Mouse (Mus musculus): ENCODE data around the gene Akap13.

Akap13 gene

DNA sequence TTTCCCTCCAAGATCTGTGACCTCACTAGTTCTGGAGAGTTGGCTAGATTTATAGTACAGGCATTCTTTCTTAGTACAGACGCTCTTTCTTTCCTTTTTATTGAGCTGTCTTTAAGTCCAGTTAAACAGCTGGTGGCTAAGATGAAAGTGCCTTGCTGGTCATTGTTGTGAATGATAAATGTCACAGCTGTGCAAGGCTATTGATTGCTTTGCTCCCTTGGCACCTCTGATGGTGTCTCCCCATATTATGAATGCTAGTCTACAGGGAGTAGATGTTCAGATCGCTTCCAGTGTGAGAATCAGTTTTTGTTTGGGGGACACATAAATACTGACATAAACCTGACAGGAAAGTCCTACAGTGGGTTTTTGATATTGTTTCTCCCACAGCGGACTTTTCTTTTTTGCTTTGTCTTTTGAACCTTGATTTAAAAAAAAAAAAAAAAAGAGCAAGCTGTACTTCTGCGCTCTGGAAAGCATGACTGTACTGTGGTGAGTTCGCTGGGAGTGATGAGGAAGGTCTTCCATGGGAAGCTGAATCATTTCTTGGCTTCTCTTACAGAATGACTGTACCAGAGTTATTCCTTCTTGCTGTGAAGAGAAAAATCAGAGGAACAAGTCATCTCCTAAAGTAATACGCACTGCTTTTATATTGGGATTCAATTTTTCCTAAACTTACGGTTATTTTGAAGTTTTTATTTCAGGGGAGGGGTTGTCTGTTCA lies 178.6 kb downstream of the Akap13 start:
- no peak for DNase-seq (ENCODE audit: low read depth, low spot score)

DNA sequence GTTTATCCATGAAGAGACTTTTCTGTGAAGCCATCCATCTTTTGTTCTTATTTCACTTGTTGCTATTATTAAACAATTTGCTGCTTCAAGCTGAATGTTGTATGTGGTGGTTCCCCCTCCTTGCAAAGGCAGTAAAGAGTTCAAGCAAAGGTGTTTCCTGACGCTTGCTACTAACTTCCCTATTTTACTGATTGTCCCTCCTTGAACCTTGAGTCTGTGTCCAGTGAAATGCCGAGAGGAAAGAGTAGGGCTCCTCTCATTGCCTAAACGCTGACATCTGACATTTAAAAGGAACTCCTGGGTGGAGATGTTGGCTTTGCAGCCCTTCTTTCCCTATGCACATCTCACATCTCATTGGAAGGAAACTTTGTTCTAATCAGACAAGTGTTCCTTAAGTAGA lies 183.4 kb downstream of the Akap13 start:
- DNase-seq (ENCODE audit: low read depth, low spot score) = no peak

DNA sequence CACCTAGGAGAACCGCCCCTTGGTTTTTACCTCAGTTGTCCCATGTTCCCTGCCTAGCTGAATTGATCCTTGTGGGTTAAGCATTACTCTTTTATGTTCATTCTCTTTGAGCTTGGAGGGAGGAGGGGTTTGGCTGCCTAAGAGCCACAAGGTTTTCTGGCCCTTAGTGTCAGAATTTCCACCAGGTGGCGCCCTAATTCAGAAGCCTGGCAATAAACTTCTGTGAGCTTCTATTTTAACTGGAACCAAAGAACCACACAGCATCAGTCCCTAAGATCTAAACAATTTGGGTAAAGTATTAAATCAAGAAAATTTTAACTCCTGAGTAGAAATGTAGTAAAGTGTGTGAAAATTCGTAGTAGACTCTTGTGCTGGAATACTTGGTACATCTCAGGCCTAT lies 184.2 kb downstream of the Akap13 start:
- no peak for DNase-seq (ENCODE audit: low read depth, low spot score)

DNA sequence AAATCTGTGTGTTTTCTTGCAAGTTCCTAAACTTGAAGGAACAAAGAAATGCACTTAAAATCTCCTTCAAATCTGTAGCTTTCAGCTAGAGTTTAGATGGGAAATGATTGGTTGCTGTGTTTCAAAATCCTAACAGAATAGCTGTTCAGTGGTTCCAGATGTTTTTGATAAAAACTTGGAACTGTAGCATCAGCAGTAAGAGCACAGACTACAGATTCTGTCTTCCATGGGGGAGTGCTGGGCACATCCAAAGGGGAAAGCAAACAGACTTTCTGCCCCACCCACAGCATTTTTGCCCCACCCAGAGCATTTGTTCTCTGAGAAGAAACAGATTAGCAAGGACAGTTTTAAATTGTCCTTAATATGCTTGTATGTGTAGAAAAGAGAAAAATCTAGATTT lies 184.7 kb downstream of the Akap13 start:
- DNase-seq (ENCODE audit: low read depth, low spot score) = no peak

- no peak for DNase-seq (ENCODE audit: low read depth, low spot score)
Observed at GRCm38 (mm10) chr7:75640671-75641070, 185.3 kb downstream of the Akap13 start.

GRCm38 (mm10) chr7:75641415-75642177 lies 186.3 kb downstream of the Akap13 start:
- DNase-seq (ENCODE audit: low read depth, low spot score) = no peak

- no peak for DNase-seq (ENCODE audit: low read depth, low spot score)
Observed at GRCm38 (mm10) chr7:75642178-75642777, 186.9 kb downstream of the Akap13 start.

GRCm38 (mm10) chr7:75642846-75643563 lies 187.7 kb downstream of the Akap13 start:
- no peak for DNase-seq (ENCODE audit: low read depth, low spot score)

DNA sequence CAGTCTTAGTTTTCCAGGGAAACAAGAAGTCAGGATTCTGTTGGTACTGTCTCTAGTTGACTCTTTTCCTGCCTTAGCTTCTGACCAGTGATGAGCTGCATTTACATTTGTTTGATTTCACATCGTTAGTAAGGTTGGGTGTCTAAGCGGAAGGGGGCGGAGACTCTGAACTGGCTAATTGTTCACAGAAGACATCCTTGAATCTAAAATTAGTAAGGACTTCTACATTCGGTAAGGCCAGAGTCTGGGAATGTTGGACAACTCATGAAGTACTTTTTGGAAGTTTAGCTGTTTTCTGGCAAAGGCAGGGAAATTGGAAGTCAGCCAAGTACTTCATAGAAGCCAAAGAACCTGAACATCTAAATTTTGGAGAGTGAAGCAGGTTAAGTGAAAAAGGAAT lies 188.7 kb downstream of the Akap13 start:
- DNase-seq (ENCODE audit: low read depth, low spot score) = no peak

DNA sequence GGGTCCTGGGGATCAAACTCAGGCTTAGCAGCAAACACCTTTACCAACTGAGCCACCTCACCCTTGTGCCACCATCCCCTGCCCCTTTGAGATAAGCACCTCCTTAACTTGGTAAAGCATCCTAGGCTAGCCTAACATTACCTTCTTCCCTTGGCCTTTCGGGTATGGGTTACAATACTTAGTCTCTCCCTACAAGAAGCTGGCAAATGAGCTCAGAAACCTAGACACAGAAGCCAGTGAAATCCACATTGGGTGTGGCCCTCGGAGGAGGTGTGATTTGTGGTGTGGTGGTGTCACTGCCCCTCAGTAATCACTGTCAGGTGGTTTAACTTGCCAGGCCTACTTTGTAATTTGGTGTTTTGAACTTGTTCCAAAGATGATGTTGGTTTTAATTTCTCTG lies 189.3 kb downstream of the Akap13 start:
- no peak for DNase-seq (ENCODE audit: low read depth, low spot score)

DNA sequence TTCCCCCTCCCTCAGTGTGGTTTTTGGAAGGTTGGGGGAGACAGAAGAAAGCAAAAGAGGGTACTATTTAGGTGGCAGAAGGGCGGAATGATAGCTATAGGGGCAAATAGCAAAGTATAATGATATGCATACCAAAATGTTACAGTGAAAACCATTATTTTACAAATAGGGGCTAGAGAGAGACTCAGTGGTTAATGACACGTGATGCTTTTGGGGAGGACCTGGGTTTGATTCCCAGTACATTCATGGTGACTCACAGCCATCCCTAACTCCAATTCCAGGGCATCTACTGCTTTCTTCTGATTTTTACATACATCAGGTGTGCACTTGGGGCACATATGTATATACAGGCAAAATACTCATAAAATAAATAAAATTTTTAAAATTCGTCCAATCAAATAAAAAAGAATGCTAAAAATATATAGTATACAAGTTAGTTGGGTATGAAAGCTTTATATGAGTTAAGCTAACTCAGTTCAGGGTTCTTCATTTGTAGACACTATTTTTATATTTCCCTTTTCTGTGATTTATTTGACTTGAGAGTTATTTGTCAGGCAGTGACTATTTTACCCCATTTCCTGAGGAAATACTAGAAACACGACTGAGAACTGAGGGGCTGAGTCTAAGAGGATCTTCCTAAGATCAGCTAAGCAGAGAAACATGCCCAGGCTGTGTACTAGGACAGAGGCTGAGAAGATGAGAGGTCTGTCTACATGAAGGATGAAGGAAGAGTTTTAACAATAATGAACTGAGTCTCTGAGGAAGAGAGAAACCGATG lies 190.0 kb downstream of the Akap13 start:
- no peak for DNase-seq (ENCODE audit: low read depth, low spot score)

DNA sequence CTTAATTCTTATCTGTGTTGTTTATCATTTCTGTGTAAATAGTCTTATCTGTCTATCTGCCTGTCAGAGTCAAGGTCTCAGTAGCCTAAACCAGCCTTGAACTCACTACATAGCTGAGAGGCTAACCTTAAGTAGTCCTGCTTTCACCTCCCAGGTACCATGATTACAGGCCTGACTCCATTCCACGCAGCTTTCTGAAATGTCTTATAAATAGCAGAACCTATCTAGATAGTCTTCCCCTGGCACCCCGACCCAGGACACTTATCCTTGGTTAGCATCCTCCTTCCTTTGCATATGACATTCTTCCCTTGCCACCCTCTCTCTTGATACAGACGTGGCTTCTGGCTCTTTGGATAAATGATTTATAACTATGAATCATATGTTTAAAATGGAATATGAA lies 192.7 kb downstream of the Akap13 start:
- no peak for DNase-seq (ENCODE audit: low read depth, low spot score)

DNA sequence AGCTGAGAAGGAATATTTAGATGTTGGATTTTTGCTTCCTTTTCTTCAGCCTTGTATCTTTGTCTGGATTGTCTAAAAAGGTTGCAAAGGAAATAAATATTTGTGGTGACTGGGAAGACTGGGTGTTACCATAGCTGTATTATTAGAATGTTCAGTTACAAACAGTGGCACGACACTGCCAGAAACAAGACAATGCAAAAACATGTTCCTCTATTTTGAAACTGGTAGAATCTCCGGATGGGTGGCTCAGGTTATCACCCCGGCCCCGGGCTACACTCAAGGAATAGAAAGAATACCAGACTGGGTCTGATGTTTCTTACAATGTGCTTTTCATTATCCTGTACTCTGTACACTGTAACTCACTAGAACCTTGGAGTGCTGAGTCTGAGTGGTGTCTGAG lies 193.6 kb downstream of the Akap13 start:
- DNase-seq (ENCODE audit: low read depth, low spot score) = no peak

- DNase-seq (ENCODE audit: low read depth, low spot score) = no peak
Observed at GRCm38 (mm10) chr7:75649966-75650365, 194.6 kb downstream of the Akap13 start.

DNA sequence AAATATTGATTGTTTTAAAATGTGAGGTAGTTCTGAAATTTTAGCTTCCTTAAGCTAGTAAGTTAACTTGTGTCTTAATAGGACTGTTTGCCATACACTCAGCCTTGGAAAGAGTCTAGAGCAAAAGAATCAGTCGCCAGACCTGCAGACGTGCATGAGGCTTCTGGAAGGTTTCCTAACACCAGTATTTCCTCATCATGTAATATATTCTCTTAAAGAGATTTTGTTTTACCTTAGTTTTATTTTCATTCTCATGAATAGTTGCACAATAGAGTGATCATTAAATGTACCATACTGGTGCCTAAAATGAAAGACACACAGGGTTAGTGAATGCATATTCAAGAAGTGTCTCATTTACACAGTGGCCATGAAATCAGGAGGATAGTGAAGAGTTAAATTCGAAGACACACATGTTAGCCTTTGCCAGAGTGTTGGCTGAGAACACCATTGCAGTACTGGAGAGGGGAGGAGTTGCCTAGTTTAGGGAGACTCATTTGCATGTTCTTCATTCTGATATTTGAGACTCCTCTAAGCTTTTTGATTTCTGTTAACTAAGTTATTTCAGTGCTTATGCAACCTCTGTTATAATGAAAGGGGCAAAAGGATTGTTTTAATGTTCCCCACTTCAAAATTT lies 198.5 kb downstream of the Akap13 start:
- DNase-seq (ENCODE audit: low read depth, low spot score) = no peak

- DNase-seq (ENCODE audit: low read depth, low spot score) = no peak
Observed at GRCm38 (mm10) chr7:75655180-75656074, 200.1 kb downstream of the Akap13 start.

DNA sequence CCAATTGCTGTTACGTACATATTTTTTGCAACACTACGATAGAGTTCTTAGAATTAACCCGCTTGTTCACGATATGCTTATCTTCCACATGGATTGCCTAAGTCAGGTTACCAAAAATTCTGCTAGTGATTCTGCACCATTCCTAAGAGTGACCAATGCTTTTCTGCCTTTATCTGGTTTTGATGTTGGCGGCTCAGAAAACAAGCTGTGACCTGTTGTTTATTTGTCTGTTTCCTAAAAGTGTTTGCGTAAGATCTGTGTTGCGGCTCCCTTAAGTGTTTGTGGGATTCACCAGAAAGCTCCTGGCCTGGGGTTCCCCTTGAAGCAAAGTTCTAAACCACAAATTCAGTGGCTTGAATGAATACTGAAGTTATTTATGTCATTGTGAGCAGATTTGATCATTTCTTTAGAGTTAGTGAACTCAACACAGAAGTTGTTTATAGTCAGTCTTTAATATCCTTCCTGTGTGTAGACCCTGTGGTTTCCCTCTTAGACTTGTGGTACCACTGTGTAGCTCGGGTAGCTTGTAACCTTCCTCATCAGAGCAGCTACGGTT lies 201.0 kb downstream of the Akap13 start:
- DNase-seq (ENCODE audit: low read depth, low spot score) = no peak

- DNase-seq (ENCODE audit: low read depth, low spot score) = no peak
Observed at GRCm38 (mm10) chr7:75656896-75657295, 201.6 kb downstream of the Akap13 start.

DNA sequence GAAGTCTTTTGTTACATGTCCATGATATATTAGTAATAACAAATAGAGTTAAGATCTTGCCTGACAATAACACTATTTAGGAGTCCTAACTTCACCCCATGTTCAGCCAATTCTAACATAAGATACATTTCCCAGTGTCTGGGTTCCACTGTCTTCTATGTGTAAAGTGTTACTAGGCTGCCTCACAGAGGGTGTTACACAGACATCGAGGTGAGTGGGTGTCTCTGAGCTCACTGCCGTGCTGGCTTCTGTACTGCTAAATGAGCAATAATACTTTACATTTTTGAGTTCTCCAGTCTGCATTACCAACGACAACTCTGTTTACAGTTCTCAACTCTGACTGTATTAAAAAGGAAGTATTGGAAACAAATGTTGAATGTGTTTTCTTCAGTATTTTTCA lies 209.1 kb downstream of the Akap13 start:
- DNase-seq (ENCODE audit: low read depth, low spot score) = no peak

DNA sequence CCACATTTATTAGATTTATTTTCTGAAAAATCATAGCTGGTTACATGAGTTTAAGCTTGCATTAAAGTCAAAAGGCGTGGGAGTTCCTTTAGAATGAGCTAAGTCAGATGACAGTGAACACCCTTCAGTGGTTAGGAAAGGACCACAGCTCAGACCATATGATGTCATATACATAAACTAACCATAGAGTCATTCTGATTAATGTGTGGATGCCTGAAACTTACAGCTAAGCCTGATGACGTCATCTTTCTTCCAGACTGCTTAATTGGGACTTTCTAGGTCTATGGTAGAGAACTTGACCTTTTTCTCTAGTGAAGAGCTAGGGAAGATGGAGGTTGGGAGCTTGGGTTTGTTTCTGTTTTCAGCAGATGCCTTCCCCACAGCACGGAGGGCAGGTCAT lies 211.6 kb downstream of the Akap13 start:
- no peak for DNase-seq (ENCODE audit: low read depth, low spot score)

Data from telencephalon, adult 2 months (tissue).